Mouse (Mus musculus) CD4-positive, CD25-positive, alpha-beta regulatory T cell (primary cell): ENCODE measurements around the gene Rnf149. TPM values are rescaled to one million over a fixed set of nuclear protein-coding genes. Genes with fewer than 3 reads are reported as not detected.

Experiments used
- polyA plus RNA-seq: library from polyadenylated mRNA; unstranded; fragments of 100-300 nt; shearing (Covaris generic); gene quantifications from one replicate; pipeline ENCODE4 v1.2.1, GENCODE M21; 2017

Gene Rnf149
- polyA plus RNA-seq, result 56.2 TPM

GRCm38 (mm10) chr1:39577253-39577705, at the start of gene Rnf149:
Rnf149 (minus strand) TSS chr1:39577405.

GRCm38 (mm10) chr1:39534831-39535230, 42.4 kb downstream of the Rnf149 start, which contains the start of gene Cnot11:
Cnot11 (plus strand) TSS chr1:39534992.

Other genes with a start within 250 kb of the Rnf149 start
- gene Rpl31, start 209.6 kb downstream of the Rnf149 start, polyA plus RNA-seq, result 279 TPM
- 1.2 TPM for gene Tbc1d8, start 98.7 kb downstream of the Rnf149 start, polyA plus RNA-seq
- gene Cnot11, start 42.4 kb downstream of the Rnf149 start, polyA plus RNA-seq, result 44.6 TPM
- not detected for gene Creg2, start 74.1 kb upstream of the Rnf149 start, polyA plus RNA-seq
- gene Rfx8, start 143.6 kb upstream of the Rnf149 start, polyA plus RNA-seq, result not detected
- not detected for gene Gm3646, start 227.9 kb upstream of the Rnf149 start, polyA plus RNA-seq